Mouse (Mus musculus) macrophage (primary cell): ENCODE measurements around the gene 6820408C15Rik. TPM values are rescaled to one million over a fixed set of nuclear protein-coding genes. Genes with fewer than 3 reads are reported as not detected.
"Not testable (repeated sequence)": the region's sequence is repeated elsewhere in the genome, so short reads cannot be mapped to it uniquely, and the experiment has no call there.

Source experiments
- H3K27ac ChIP-seq: fragments of 350-480 bp; formaldehyde crosslinking; 2 replicates; pipeline ENCODE4 v1.9.0; 2021
- H3K36me3 ChIP-seq: fragments of 350-480 bp; formaldehyde crosslinking; 2 replicates; pipeline ENCODE4 v1.9.0; 2021; ENCODE audit errors: inconsistent target
- H3K4me3 ChIP-seq: fragments of 350-480 bp; formaldehyde crosslinking; 2 replicates; pipeline ENCODE4 v1.9.0; 2021; ENCODE audit errors: inconsistent target
- H3K79me2 ChIP-seq: fragments of 350-480 bp; formaldehyde crosslinking; 2 replicates; pipeline ENCODE4 v1.9.0; 2021; ENCODE audit errors: inconsistent target
- WGBS: methylation state at CpG from one replicate; pipeline ENCODE4 v1.1.7; 2026; ENCODE audit warnings: inconsistent platforms; ENCODE audit not compliant: missing documents; 5-methylcytosine and 5-hydroxymethylcytosine counted together
- polyA plus RNA-seq: library from polyadenylated mRNA; stranded (reverse); fragments of 250-400 nt; gene quantifications from 3 replicates; pipeline ENCODE4 v1.2.4, GENCODE M21; 2018; ENCODE audit warnings: inconsistent platforms

Gene 6820408C15Rik
- polyA plus RNA-seq, 1 experiment from 2014 or later: not detected

GRCm38 (mm10) chr2:152428481-152428880 is 13.1 kb downstream of the 6820408C15Rik start:
- not testable (repeated sequence) for H3K4me3 ChIP-seq, H3K36me3 ChIP-seq, H3K79me2 ChIP-seq, H3K27ac ChIP-seq
- WGBS: 80% methylated on average over 2 of the region's 2 CpGs

DNA sequence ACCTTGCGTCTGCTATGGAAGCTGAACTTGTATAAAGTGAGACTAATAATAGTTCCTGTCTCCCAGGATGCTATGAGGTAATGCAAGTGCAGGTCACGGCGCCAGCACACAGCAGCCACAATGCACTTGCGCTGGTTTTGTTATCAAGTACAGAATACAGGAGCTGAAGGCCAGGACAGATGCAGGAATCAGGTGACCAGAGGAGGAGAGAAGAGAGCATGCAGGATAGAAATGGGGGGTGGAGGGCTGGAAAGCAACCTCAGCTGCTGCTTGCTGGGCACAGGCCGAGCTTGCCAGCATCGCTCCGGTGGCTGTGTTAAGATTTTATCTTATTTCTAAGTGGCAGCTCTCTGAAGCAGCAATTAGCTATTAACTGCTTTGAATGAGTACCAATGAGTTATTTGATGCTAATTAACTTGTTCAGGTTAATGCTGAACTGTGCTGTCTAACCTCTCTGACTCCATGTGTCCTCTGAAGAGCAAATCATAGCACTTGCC is 21.1 kb downstream of the 6820408C15Rik start:
- Histone ChIP-seq H3K4me3 (no peak overlapping the region), H3K27ac (no peak overlapping the region), H3K36me3 (no peaks in the 10 kb centered on the region), H3K79me2 (no peaks in the 10 kb centered on the region)
- WGBS: 91% methylated on average over 7 of the region's 7 CpGs

DNA sequence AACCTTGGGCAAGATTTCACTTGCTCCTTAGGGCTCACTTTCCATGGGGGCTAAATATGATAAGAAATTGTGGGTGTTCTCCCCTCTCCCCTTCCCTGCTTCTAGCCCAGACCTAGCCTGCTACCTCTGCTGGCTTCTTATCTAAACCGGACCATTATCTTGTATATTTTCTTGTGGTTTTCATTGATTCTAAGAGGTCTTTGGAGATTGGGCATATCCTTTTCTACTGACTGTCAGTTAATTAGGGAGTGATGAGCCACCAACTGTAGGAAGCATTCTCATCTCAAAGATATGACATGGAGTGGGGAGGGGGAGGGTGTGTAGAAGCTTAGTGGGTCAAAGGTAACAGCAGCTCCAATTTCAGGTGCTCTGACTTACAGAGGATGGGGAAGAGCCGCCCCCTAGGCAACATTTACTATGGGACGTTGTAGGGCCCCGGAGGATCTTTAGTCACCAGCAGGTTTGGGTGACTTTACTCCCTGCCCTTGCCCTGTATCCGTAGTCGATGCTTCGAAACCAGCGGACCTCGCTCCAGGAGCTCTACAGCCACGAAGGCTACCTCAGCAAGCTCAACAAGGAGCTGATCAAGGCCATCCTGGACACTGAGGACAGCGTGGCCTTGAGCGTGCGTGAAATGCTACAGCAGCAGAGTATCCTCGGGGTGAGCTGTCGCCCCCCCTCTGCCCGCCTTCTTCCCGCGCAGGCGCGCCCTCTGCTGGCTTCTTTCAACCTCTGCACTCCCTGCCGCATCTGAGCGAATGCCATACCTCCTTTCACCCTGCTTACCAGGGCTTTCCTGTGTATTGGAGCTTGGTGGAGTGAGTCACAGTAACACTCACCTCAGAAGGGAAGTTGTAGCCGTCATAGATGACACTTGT is 21.8 kb downstream of the 6820408C15Rik start:
- WGBS: 6% methylated on average over 23 of the region's 23 CpGs
- no peak overlapping the region for H3K27ac ChIP-seq
- H3K4me3 ChIP-seq: no peak overlapping the region

GRCm38 (mm10) chr2:152438963-152439362 is 23.6 kb downstream of the 6820408C15Rik start:
- no peaks in the 10 kb centered on the region for H3K36me3 ChIP-seq

More for the DNA sequence above, 21.8 kb downstream of the 6820408C15Rik start:
- Histone ChIP-seq H3K79me2 (no peaks in the 10 kb centered on the region), H3K36me3 (no peaks in the 10 kb centered on the region)

DNA sequence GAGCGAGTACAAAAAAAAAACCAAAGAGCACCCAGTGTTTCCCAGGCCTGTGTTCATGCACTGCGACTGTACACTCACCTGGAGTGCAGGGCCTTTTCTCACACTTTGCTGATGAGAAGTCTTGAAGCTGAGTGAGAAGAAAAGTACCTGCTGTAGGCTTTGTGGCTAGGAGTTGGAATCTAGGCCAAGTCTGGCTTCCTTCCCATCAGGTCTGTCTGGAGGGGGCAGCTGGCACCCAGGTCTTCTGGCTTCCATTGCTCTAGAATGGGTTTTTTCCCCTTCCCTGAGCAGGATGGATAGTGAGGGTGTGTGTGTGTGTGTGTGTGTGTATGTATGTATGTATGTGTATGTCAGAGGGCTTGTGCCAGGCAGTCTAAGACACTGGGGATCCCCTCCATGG is 24.4 kb downstream of the 6820408C15Rik start:
- Histone ChIP-seq H3K4me3 (no peak overlapping the region), H3K27ac (no peak overlapping the region), H3K79me2 (no peaks in the 10 kb centered on the region), H3K36me3 (no peaks in the 10 kb centered on the region)
- WGBS: 96% methylated on average over 2 of the region's 2 CpGs

More at GRCm38 (mm10) chr2:152438963-152439362, 23.6 kb downstream of the 6820408C15Rik start:
- H3K4me3 ChIP-seq: no peak overlapping the region
- 83% methylated on average over 1 of the region's 1 CpGs for WGBS
- H3K27ac ChIP-seq: no peak overlapping the region
- no peaks in the 10 kb centered on the region for H3K79me2 ChIP-seq

GRCm38 (mm10) chr2:152442322-152442721 is 26.9 kb downstream of the 6820408C15Rik start:
- WGBS: 79% methylated on average over 4 of the region's 4 CpGs
- Histone ChIP-seq H3K27ac (no peak overlapping the region), H3K79me2 (no peaks in the 10 kb centered on the region), H3K4me3 (no peak overlapping the region), H3K36me3 (no peaks in the 10 kb centered on the region)

DNA sequence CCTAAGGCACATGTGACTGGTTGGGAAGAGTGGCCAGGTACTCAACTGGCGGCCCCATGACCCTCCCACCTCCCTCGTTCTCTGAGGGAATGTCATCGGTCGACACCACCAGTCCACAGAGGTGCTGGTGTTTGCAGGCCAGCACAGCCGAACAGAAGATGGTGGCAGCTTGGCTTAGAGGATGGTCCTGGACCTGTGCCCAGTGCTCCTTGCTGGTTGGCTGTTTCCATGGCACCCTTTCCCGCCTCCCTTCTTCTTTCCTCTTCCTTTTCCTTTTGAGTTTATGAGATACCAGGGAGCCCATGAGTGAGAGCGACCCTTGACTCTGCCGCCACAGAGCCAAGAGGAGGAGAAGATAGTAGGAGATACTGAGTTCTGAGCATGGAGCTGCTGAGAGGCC is 27.9 kb downstream of the 6820408C15Rik start:
- WGBS: 92% methylated on average over 8 of the region's 8 CpGs
- no peaks in the 10 kb centered on the region for H3K36me3 ChIP-seq
- H3K4me3 ChIP-seq: no peak overlapping the region
- H3K79me2 ChIP-seq: no peaks in the 10 kb centered on the region
- no peak overlapping the region for H3K27ac ChIP-seq

DNA sequence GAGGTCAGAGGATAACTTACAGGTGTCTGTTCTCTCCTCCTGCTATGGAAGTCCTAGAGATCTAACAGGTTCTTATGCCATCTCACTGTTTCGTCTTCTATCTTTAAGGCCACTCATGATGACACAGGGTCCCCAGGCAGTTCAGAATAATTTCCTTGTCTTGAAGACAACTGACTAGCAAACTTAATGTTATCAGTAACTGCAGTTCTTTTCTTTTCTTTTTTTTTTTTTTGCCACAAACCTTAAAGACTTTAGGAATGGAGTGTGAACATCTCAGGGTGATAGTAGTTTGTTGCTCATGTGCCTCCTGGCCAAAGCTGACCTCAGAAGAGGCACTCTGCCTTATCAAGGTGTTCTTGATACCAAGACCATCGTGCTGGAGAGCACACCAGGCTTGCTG is 31.3 kb downstream of the 6820408C15Rik start:
- Histone ChIP-seq H3K27ac (no peak overlapping the region), H3K4me3 (no peak overlapping the region), H3K79me2 (no peaks in the 10 kb centered on the region), H3K36me3 (no peaks in the 10 kb centered on the region)
- WGBS: 46% methylated on average over 2 of the region's 2 CpGs

DNA sequence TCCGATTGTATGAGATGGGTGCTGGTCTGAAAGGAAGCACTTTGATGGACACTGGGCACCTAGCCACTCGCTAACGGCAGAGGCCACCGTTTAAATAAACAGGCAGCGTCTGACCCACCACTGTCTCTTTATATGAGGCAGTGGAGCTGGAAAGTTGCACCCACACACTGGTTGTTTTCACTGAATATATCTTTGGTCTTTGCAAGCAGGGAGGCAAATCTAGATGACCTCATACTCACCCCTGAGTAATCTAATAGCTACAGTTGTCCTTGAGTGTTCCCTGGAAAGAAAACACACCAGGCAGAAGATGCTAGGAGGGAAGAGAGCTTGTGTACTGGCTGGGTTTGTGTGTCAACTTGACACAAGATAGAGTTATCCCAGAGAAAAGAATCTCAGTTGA is 32.1 kb downstream of the 6820408C15Rik start:
- no peaks in the 10 kb centered on the region for H3K36me3 ChIP-seq
- H3K27ac ChIP-seq: no peak overlapping the region
- 87% methylated on average over 5 of the region's 5 CpGs for WGBS
- no peaks in the 10 kb centered on the region for H3K79me2 ChIP-seq
- no peak overlapping the region for H3K4me3 ChIP-seq

DNA sequence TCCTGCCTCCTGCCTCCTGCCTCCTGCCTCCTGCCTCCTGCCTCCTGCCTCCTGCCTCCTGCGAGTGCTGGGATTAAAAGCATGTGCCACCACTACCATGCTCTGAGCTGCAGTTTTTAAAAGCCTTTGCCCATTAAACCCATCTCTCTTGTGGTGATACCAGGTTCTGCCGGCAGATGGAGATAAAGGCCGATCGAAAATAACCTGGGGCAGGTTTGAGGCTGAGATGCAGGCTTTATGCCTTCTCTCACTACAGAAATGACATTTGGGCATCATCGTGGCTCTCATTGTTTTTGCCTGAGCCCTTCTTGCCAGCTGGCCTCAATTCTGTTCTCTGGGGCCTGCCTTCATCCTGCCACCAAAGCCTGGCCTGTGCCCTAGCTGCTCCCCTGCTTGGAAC is 34.9 kb downstream of the 6820408C15Rik start:
- 0% methylated on average over 4 of the region's 5 CpGs for WGBS
- Histone ChIP-seq H3K27ac (no peak overlapping the region), H3K36me3 (no peaks in the 10 kb centered on the region), H3K4me3 (no peak overlapping the region), H3K79me2 (no peaks in the 10 kb centered on the region)

- WGBS: 87% methylated on average over 4 of the region's 4 CpGs
- no peaks in the 10 kb centered on the region for H3K79me2 ChIP-seq
- no peak overlapping the region for H3K27ac ChIP-seq
- H3K4me3 ChIP-seq: no peak overlapping the region
- H3K36me3 ChIP-seq: no peaks in the 10 kb centered on the region
Observed at GRCm38 (mm10) chr2:152452101-152452781, 36.9 kb downstream of the 6820408C15Rik start.

DNA sequence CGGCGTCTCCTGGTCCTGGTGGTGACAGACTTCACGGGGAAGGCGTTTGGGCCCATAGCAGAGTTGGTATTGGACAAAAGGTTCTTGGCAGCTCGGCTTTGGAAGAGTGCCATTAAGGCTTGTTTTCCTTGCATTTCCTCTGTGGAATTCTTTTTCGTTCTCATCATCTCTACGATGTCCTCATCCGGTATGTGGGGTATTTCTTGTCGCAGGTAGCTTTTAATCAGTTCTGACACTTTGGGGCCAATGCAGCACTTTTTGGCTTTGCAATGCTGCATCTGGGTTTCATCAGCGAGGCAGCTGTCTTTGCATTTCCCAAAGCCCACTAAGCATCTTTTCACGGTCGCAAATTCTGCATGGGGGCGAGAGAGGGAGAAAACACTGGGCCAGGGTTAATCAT is 43.9 kb downstream of the 6820408C15Rik start:
- Histone ChIP-seq H3K4me3 (no peak overlapping the region), H3K79me2 (no peaks in the 10 kb centered on the region), H3K27ac (no peak overlapping the region), H3K36me3 (no peaks in the 10 kb centered on the region)
- 85% methylated on average over 13 of the region's 13 CpGs for WGBS

GRCm38 (mm10) chr2:152464570-152465150 is 49.3 kb downstream of the 6820408C15Rik start, which contains the start of gene Defb23:
Defb23 (minus strand) TSS chr2:152464620.
- Histone ChIP-seq H3K36me3 (no peaks in the 10 kb centered on the region), H3K27ac (no peak within 1 kb of the TSS), H3K79me2 (no peaks in the 10 kb centered on the region), H3K4me3 (no peak within 1 kb of the TSS)
- WGBS: 92% methylated on average over 3 of the region's 3 CpGs

- 23% methylated on average over 7 of the region's 7 CpGs for WGBS
- Histone ChIP-seq H3K4me3 (no peak overlapping the region), H3K79me2 (no peaks in the 10 kb centered on the region), H3K36me3 (no peaks in the 10 kb centered on the region), H3K27ac (no peak overlapping the region)
Observed at GRCm38 (mm10) chr2:152470973-152471372, 55.6 kb downstream of the 6820408C15Rik start.

GRCm38 (mm10) chr2:152472434-152472833 is 57.0 kb downstream of the 6820408C15Rik start:
- Histone ChIP-seq H3K4me3 (no peak overlapping the region), H3K79me2 (no peaks in the 10 kb centered on the region), H3K36me3 (no peaks in the 10 kb centered on the region), H3K27ac (no peak overlapping the region)
- 39% methylated on average over 3 of the region's 3 CpGs for WGBS
